In the genomic region with DNA sequence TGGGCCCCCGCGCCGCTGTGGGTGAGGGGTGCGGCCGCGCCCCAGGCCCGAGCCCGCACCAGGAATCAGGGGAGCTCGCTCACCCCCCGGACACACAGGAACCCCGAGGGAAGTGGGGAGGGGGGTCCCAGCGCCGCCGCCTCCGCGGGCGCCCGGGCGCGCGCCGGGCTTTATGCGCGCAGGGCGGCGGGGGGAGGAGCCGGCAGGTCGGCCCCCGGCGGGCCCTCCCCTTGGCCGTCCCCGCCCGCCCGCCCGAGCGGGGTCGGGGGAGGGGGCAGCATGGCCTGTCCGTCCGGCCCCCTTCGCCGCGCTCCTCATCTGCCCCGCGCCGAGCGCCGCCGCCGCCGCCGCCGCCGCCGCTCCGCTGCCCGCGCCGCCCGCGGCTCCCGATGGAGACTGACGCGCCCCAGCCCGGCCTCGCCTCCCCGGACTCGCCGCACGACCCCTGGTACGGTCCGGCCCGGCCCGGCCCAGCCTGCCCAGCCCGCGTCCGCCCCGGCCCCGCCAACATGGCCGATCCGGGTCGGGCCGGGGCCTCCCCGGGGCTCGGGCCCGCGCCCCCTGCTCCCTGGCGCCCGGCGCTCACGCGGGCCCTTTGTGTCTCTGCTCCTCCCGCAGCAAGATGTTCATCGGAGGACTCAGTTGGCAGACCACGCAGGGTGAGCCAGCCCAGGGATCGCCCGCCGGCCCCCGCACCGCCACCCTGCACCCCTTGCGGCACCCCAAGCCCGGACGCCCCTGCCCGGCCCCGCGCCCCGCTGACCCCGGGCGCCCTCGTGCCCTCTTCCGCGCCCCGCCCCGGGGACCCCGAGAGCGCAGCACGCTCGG, we compare ENCODE assay signal across 8 mouse cellular contexts. TPM values are rescaled to one million over a fixed set of nuclear protein-coding genes. Genes with fewer than 3 reads are reported as not detected.
DNase-seq lines count a peak whose midpoint lies in the region; ATAC-seq and TF ChIP-seq lines count a peak whose summit lies in the region.
"Had no signal": no experiment of that assay in that cellular context is flagged by ENCODE, and none has a peak within 500 bp of the region (broad histone marks: within the 10 kb centered on the region; RNA-seq: fewer than 3 reads in every experiment).

Gene Msi1 (plus strand): TSS at position 241 of the 828 bp plus-strand sequence.

- H3K4me3 ChIP-seq in layer of hippocampus, adult 2 months, result peak within 1 kb of the TSS; percentile 68
- peak within 1 kb of the TSS; percentile 94 for H3K4me3 ChIP-seq in embryonic facial prominence, embryonic 13.5 days
- H3K4me3 ChIP-seq in midbrain, embryonic 12.5 days, result peak within 1 kb of the TSS; percentile 100

- H3K9ac ChIP-seq in embryonic facial prominence, embryonic 13.5 days, result peak within 1 kb of the TSS; percentile 98
- peak within 1 kb of the TSS; percentile 100 for H3K9ac ChIP-seq in midbrain, embryonic 12.5 days (replicated peaks)

- peak; percentile 74 for ATAC-seq in embryonic facial prominence, embryonic 13.5 days (ENCODE audit: insufficient number of reproducible peaks, insufficient read depth, low FRiP score, low TSS enrichment, low read depth)
- ATAC-seq in midbrain, embryonic 12.5 days (ENCODE audit: low FRiP score, low read depth), result peak; percentile 81

- peak within 1 kb of the TSS; percentile 88 for H3K4me2 ChIP-seq in embryonic facial prominence, embryonic 13.5 days
- peak within 1 kb of the TSS; percentile 94 for H3K4me2 ChIP-seq in midbrain, embryonic 12.5 days (replicated peaks)

- H3K36me3 ChIP-seq in embryonic facial prominence, embryonic 13.5 days, result peaks cover 14% of the 10 kb centered on the region
- H3K36me3 ChIP-seq in midbrain, embryonic 12.5 days, result peaks cover 23% of the 10 kb centered on the region; the same call in 1 of the 2 replicates

- H3K27me3 ChIP-seq in embryonic facial prominence, embryonic 13.5 days, result no peaks in the 10 kb centered on the region
- H3K27me3 ChIP-seq in midbrain, embryonic 12.5 days, result no peaks in the 10 kb centered on the region

- no peak for TF ChIP-seq CTCF in layer of hippocampus, adult 2 months (conservative IDR thresholded peaks at IDR 0.05)

- H3K9me3 ChIP-seq in embryonic facial prominence, embryonic 13.5 days, result no peaks in the 10 kb centered on the region
- H3K9me3 ChIP-seq in midbrain, embryonic 12.5 days, result no peaks in the 10 kb centered on the region

- under 1% methylated on average over 63 of the region's 117 CpGs for WGBS in embryonic facial prominence, embryonic 13.5 days
- WGBS in midbrain, embryonic 12.5 days, result under 1% methylated on average over 67 of the region's 117 CpGs

- peaks cover 45% of the 10 kb centered on the region for H3K4me1 ChIP-seq in embryonic facial prominence, embryonic 13.5 days
- peaks cover 50% of the 10 kb centered on the region for H3K4me1 ChIP-seq in midbrain, embryonic 12.5 days

- DNase-seq in layer of hippocampus, adult 2 months (ENCODE audit: low spot score in 2 of 2), result no peak
- no peak for DNase-seq in layer of hippocampus, adult 9-10 months (ENCODE audit: low spot score)
- DNase-seq in adrenal gland, adult 2 months, result peak; percentile 67
- DNase-seq in kidney, postnatal 14 days, result peak; percentile 51
- no peak for DNase-seq in spleen, adult 18-20 months

- peak within 1 kb of the TSS; percentile 79 for H3K27ac ChIP-seq in layer of hippocampus, adult 2 months
- peak within 1 kb of the TSS; percentile 89 for H3K27ac ChIP-seq in embryonic facial prominence, embryonic 13.5 days
- peak within 1 kb of the TSS; percentile 99 for H3K27ac ChIP-seq in midbrain, embryonic 12.5 days (replicated peaks)

RNA-seq across cellular contexts. Expression of gene Msi1, which starts in this region (rescaled TPM):
- total RNA-seq in layer of hippocampus, adult 2 months (2021), result 10 to 100 TPM; 48.6 to 52.4 TPM
- 10 to 100 TPM; 16.3 to 19.1 TPM for total RNA-seq in adrenal gland, adult 2 months (2021)
- 24.0 and 29.5 TPM in 2 replicates for polyA plus RNA-seq in adrenal gland, adult 2 months (2012; rRNA removed)
- 22.3 and 23.9 TPM in 2 replicates for polyA plus RNA-seq in embryonic facial prominence, embryonic 13.5 days (2015; fragmentation: Nextera tagmentation; extraction: Ambion mirVana)
- 211 and 227 TPM in 2 replicates for polyA plus RNA-seq in midbrain, embryonic 12.5 days (2016; fragmentation: Nextera tagmentation; extraction: Ambion mirVana)
- total RNA-seq: neutrophil, adult 5-6 weeks had no signal

Comparison
In these comparisons a context has a peak if more than half of its experiments do, and no peak if none do; other contexts are left out.
1. DNase-seq: peak in adrenal gland, adult 2 months (single experiment) and kidney, postnatal 14 days (single experiment); none in layer of hippocampus, adult 2 months (0 of 2), layer of hippocampus, adult 9-10 months (single experiment) and spleen, adult 18-20 months (0 of 2).
2. Peak in every context shown above with its lines, with median percentiles within 50 percentile points of each other: H3K27ac ChIP-seq and H3K4me3 ChIP-seq.